Mouse (Mus musculus): ENCODE data around the gene Clasrp.
A peak's percentile ranks its signal among the peaks of the same experiment; 100 is the strongest.
"Not testable (repeated sequence)": the region's sequence is repeated elsewhere in the genome, so short reads cannot be mapped to it uniquely, and the experiment has no call there.

Clasrp gene

DNA sequence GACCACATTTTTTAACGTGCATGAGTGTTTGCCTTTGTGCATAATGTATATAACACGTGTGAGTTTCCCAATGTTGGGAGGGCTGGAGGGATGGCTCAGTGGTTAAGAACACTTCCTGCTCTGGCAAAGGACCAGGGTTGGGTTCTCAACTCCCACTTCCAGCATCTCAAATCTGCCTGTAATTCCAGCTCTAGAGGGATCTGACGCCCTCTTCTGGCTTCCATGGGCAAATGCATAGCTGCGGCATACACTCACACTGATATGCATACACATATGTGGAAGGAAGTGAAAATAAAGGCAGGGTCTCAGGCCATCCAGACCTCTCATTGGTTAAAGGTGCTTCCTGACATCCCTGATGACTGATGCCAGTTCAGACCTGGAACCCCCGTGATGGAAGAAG is 3.0 kb upstream of the Clasrp start:
- no peak for DNase-seq

- not testable (repeated sequence) for DNase-seq
Measured at GRCm38 (mm10) chr7:19604606-19605214, 424 bp upstream of the Clasrp start.

DNA sequence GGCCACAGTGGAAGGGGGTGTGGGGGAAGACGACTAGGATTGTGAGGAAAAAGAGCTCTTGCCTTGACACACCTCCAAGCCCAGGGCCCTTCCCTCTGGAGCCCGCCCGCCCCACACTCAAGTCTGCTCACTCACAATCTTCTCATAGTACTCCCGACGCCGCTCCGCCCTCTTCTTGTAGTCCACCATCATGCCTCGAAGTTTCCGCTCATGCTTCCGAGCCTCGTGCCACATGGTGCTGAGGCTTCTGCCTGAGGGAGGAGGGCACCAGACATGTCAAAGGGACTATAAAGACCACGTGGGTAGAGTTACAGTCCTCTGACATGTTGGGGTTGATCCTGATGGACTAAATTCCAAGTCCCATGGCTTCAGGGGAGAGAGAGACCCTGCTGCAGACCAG is 1.2 kb downstream of the Clasrp start:
- DNase-seq, result no peak

- DNase-seq, result no peak
Measured at GRCm38 (mm10) chr7:19600562-19600961, 3.7 kb downstream of the Clasrp start.

DNA sequence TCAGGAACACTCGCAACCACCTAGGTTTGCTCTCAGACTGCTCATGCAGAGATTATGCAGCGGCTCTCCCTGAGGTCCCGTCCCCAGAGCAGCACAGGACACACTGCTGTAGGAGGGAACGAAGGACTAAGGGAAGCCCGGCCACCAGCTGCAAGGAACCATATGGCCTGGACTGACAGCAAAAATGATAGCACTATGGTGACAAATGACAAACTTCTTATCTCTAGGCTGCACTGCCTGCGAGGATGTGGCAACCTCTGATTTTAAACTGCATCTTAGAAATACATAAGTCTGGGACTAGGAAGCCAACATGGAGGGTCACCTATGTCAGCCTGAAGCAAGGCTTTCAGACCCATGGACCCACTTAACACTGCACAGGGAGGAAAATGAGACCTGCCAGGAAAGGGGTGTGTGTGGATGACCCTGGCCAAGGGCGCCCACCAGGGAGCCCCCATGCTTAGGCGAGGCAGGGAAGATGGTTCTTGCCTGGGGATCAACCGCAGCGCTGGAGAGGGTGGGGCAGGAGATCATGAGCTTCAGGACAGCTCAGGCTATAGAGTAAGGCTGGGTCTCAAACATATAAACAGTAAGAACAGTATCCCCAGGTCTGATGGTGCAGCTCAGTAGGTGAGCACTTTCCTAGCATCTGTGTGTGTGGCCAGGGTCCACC is 11.1 kb downstream of the Clasrp start:
- no peak for DNase-seq

DNA sequence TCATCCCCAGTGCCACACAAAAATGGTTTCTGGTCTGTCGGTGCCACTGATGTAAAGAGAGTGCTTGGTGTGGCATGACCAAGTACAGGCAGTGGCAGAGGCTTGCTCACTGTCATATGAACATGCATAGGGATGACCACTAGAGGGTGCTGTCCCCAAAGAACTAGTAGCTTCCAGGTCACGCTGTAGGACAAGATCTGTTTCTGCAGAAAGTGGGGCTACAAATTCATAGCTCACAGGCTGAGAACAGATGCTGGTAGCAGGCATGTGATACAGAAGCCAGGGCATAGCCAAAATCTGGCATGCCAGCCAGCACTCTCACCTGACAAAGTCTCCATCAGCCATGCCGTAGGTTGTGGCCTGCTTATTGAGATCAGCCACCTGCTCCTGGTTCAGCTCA is 14.4 kb downstream of the Clasrp start:
- DNase-seq, result peak; percentile 89

- peak; percentile 67 for DNase-seq
Measured at GRCm38 (mm10) chr7:19589207-19589606, 15.1 kb downstream of the Clasrp start.

DNA sequence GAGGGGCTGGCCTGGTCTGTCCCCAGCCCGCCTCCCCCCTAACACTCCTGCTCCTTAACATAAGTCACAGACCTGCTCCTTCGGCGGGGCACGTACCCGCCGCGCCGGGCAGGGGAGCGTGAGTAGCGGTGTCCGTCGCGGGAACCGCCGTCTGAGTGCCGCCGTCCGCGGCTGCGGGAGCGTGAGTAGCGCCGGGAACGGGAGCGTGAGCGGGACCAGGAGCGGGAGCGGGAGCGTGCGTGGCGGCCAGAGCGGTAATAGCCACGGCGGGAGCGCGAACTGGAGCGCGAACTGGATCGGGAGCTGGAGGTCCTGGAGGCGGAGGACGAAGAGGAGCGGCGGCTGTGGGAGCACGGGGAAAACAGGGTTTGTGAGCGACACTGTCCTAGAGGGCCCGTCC is 18.0 kb downstream of the Clasrp start:
- no peak for DNase-seq

GRCm38 (mm10) chr7:19580634-19581033 is 23.7 kb downstream of the Clasrp start:
- peak; percentile 72 for DNase-seq

DNA sequence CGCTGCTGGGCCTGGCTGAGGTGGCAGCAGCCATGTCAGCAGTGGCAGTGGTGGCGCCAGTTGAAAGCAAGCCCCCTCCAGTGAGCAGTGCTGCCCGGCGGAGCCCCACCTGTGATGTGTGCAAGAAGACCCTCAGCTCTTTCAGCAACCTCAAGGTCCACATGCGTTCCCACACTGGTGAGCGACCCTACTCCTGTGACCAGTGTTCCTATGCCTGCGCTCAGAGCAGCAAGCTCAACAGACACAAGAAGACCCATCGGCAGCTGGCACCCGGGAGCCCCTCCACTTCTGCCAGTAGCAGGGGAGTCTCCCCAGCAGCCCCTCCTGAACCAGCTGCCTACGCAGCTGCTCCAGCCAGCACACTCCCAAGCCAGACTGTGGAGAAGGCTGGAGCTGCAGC is 24.5 kb downstream of the Clasrp start:
- DNase-seq, result no peak

DNA sequence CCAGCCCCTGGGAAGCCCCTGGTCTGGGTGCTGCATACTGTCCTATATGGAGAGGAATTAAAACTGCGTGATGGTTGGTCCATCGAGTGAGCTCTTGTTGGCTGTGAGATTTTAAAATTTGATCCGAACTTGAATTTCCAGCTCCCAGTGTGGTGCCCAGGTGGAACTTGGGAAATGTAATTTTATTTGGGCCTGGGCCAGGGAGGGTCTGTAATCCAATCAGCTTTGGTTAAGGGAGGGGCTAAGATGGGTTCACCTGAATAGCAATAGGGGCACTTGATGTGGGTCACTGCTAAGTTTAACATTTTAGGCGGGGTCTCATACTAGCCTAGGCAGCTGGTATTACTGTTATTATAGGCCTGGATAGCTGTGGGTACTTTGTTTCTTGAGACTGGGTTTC is 25.9 kb downstream of the Clasrp start:
- no peak for DNase-seq

DNA sequence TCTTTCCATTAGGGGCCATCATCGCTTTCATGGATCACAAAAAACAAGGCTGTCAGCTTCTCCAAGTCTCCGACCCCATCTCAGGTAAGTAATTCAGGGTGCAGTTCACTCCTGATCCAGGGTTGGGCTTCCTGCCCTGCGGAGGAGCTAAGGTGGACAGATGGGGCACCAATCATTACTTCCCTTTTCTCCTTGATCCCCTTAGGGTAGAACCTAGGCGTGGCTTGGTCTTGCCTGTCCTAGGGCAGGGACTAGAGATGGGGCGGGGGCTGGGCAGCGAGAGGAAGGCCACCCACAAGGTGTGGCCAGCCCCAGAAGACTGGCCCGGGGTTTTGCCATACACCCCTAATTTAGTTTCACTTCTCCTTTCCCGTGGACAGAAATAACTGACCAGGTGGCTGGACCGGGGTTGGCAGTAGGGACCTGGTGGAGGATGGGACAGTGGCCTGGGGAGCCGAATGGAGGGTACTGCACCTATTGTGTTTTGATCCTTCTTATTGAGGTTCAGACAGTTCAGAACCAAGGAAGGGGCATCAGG is 26.3 kb downstream of the Clasrp start:
- DNase-seq, result no peak

DNA sequence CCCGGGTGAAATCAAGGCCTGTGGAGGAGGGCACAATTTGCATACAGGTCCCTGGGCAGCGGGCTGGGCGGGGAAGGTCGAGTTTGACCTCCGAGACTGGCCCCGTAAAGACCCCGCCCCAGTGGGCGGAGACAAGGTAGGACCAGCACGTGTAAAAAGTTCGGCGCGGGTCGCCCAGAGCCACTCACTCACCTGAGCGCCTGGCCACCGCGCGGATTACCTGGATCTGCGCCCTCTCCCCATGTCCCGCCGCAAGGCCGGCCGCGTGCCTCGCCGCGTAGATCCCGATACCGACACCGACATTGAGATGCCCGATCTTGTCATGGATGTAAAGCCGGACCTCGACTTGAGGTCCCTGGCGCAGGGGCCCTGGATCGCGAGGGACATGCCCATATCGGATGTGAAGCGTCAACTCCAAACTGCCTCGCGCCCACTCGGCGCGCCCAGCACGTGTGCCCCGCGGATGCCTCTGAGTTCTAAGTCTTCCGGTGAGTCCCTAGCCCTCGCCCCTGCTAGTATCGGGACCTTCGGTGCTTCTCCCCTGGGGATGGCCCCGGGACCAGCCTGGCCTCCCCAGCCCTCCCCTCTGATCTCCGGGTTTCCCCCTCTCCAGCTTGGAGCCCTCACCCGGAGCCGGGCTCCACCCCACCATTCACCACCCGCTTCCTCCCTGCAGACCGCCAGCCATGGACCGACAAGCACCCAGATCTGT is 27.0 kb downstream of the Clasrp start, which contains the start of the genes Zfp296 and Gemin7:
Gene Zfp296 (plus strand): TSS at position 147 of the 712 bp plus-strand sequence.
Gene Gemin7 (minus strand): TSS at position 455 of the 712 bp plus-strand sequence.
- DNase-seq, result peak; percentile 36

DNA sequence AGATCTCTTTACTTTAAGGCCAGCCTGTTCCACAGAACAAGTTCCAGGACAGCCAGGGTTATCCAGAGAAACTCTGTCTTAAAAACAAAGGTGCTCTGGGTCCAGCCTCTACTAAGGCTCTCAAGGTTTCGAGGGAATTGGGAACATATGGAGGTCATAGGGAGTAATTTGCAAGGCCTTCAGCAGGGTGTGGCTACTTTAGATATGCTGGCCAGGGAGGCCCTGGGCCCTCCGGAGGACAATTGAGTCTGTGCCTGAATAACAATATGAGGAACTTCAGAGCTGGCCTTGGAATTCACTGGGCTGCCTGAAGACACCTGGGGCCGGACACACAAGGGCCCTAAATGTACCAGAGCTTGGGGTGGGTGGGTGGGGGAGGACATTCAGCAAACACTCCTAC is 28.7 kb downstream of the Clasrp start:
- no peak for DNase-seq

- DNase-seq, result no peak
Measured at GRCm38 (mm10) chr7:19573776-19574140, 30.5 kb downstream of the Clasrp start.

DNA sequence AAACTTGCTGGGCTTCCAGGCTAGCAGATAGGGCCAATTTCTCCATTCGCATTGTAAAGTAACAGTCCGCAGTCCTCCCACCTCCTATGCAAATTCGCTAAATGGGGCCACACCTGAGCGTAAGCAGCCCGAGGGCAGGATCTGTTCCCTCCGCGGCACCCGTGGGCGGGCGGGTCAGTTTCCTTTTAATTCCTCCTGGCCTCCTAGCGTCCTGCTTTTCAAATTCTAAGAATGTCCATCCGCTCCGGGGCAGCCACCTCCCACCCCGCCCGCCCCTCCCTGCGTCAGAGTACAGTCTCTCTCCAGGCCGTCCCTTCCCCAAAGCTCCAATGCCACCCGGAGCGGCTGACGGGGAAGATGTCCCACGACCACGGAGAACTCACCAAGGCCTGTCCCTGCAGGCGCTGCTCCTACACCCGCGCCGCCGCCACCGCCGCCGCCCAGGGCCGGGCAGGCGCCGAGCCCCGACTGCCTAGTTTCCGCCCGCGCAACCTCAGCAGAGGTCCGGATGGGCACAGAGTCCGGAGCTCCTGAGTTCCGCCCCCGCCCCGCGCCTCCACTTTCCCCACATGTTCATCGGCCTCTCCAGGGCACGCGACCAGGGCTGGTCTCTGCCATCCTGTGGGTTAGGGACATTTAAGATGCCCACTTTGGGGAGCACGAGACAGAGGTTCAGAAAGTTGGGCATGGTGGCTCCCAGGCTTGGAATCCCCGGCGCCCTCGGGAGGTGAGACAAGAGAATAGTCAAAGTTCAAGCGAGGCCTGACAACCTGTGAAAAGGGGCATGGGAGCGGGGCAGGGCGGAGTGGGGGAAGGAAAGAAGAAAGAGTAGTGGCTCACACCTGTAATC is 31.1 kb downstream of the Clasrp start:
- peak; percentile 90 for DNase-seq

DNA sequence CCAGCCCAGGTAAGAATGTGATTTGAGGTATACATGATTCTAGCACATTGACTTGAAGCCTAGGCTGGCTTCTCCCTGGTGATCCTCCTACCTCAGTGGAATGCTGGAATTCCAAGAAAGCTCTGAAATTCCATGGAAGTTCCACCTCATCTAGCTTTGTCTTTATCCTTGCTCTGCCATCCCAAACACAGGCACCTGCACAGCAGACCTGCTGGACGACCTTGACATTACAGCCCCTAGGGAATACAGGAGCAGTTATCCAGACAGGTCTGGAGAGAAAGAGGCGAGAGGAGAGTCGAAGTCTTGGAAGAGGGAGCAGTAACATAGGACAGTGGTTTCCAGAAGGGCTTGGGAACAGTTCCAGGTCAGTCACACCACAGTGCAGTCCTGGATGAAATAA is 34.6 kb downstream of the Clasrp start:
- DNase-seq, result no peak

GRCm38 (mm10) chr7:19567426-19567825 is 36.9 kb downstream of the Clasrp start:
- no peak for DNase-seq

DNA sequence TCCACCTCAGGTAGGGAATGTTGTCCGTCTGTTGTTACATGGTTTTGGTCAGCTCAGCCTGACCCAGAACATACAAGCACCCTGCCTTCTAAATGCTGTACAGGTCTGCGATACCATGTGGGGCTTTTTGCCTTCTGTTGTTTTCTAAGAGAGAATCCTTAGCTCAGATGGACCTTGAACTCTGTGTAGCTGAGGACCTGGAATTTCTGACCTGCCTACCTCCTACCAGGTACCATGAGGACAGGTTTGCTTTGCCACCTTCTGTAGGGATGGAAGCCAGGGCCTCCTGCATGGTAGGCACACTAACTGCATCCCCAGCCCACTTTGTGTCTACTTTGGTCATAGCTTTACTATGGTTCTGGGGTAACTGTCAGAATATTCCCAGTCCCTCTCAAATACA is 38.5 kb downstream of the Clasrp start:
- no peak for DNase-seq

DNA sequence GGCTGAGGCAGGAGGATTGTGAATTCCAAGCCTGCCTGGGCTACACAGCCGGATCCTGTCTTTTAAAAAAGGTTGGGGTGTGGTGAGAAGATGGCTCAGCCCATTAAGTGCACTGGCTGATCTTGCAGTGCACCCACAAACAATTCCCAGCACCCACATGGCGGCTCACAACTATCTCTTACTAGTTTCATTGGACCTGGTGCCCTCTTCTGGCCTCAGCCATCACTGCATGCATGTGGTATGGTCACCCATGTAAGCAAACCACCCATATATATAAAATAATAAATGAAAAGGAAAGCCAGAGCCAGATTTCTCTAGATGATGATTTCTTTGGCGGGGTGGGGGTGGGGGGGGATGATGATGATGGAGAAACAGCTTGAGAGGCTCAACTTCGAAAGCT is 39.8 kb downstream of the Clasrp start:
- DNase-seq, result peak; percentile 42

- DNase-seq, result no peak
Measured at GRCm38 (mm10) chr7:19563884-19564283, 40.4 kb downstream of the Clasrp start.

GRCm38 (mm10) chr7:19562643-19563410 is 41.5 kb downstream of the Clasrp start, which contains the start of gene Ppp1r37:
TSS of gene Ppp1r37 (minus strand) at chr7:19563076.
- DNase-seq, result peak; percentile 68
